Mouse (Mus musculus): Measurements from ENCODE around the gene Smpd4. TPM values are rescaled to one million over a fixed set of nuclear protein-coding genes. Genes with fewer than 3 reads are reported as not detected.
"Not testable (repeated sequence)": the region's sequence is repeated elsewhere in the genome, so short reads cannot be mapped to it uniquely, and the experiment has no call there.

Smpd4 gene
- polyA plus RNA-seq, 1 experiment from 2014 or later: 46.5 TPM

- ATAC-seq (ENCODE audit: low FRiP score) (no peak), DNase-seq (ENCODE audit: low spot score, missing footprints) (no peak)
- Histone ChIP-seq H3K27me3 (ENCODE audit: control insufficient read depth, insufficient read depth, low read length) (no peaks in the 10 kb centered on the region), H3K4me2 (no peak overlapping the region), H3K4me1 (ENCODE audit: control insufficient read depth, insufficient read depth, low read length) (no peaks in the 10 kb centered on the region), H3K27ac (ENCODE audit: low read depth, low read length) (no peak overlapping the region), H3K4me3 (ENCODE audit: low read depth, low read length) (no peak overlapping the region), H3K9ac (ENCODE audit: low read length) (no peak overlapping the region), H3K36me3 (ENCODE audit: control insufficient read depth, insufficient read depth, low read length) (no peaks in the 10 kb centered on the region), H3K9me3 (ENCODE audit: control insufficient read depth, low read length) (no peaks in the 10 kb centered on the region; the same call in 1 of the 2 replicates)
- WGBS: 80% methylated on average over 5 of the region's 5 CpGs
Measured at GRCm38 (mm10) chr16:17605684-17606083, 13.5 kb upstream of the Smpd4 start.

DNA sequence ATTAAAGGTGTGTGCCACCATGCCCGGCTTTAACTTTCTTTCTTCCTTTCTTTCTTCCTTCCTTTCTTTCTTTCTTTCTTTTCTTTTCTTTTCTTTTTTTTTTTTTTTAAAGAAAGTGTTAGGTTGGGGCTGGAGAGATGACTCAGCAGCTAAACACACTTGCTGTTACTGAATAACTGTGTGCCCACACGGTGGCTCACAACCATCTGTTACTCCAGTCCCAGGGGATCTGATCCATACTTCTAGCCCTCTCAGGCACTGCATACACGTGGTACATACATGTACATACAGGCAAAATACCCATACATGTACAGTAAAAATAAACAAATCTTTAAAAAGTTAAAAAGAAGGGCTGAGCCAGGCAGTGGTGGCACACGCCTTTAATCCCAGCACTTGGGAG, 7.8 kb upstream of the Smpd4 start:
- 77% methylated on average over 4 of the region's 4 CpGs for WGBS
- no peak for ATAC-seq (ENCODE audit: low FRiP score)
- Histone ChIP-seq H3K27me3 (ENCODE audit: control insufficient read depth, insufficient read depth, low read length) (no peaks in the 10 kb centered on the region), H3K4me2 (no peak overlapping the region), H3K9ac (ENCODE audit: low read length) (no peak overlapping the region), H3K4me1 (ENCODE audit: control insufficient read depth, insufficient read depth, low read length) (no peaks in the 10 kb centered on the region), H3K9me3 (ENCODE audit: control insufficient read depth, low read length) (no peaks in the 10 kb centered on the region; the same call in 1 of the 2 replicates), H3K36me3 (ENCODE audit: control insufficient read depth, insufficient read depth, low read length) (no peaks in the 10 kb centered on the region), H3K4me3 (ENCODE audit: low read depth, low read length) (no peak overlapping the region), H3K27ac (ENCODE audit: low read depth, low read length) (no peak overlapping the region)
- no peak for DNase-seq (ENCODE audit: low spot score, missing footprints)

DNA sequence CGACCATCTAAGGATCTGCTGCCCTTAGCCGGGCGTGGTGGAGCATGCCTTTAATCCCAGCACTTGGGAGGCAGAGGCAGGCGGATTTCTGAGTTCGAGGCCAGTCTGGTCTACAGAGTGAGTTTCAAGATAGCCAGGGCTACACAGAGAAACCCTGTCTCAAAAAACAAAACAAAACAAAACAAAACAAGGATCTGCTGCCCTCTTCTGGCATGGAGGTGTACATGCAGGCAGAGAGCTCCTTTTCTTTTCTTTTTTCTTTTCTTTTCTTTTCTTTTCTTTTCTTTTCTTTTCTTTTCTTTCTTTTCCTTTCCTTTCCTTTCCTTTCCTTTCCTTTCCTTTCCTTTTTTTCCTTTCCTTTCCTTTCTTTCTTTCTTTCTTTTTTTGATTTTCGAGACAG, 4.4 kb upstream of the Smpd4 start:
- H3K4me3 ChIP-seq (ENCODE audit: low read depth, low read length); H3K4me1 ChIP-seq (ENCODE audit: control insufficient read depth, insufficient read depth, low read length); H3K27ac ChIP-seq (ENCODE audit: low read depth, low read length); DNase-seq (ENCODE audit: low spot score, missing footprints); ATAC-seq (ENCODE audit: low FRiP score); H3K36me3 ChIP-seq (ENCODE audit: control insufficient read depth, insufficient read depth, low read length); H3K9ac ChIP-seq (ENCODE audit: low read length); H3K4me2 ChIP-seq; H3K9me3 ChIP-seq (ENCODE audit: control insufficient read depth, low read length); H3K27me3 ChIP-seq (ENCODE audit: control insufficient read depth, insufficient read depth, low read length): not testable (repeated sequence)
- 85% methylated on average over 6 of the region's 6 CpGs for WGBS

DNA sequence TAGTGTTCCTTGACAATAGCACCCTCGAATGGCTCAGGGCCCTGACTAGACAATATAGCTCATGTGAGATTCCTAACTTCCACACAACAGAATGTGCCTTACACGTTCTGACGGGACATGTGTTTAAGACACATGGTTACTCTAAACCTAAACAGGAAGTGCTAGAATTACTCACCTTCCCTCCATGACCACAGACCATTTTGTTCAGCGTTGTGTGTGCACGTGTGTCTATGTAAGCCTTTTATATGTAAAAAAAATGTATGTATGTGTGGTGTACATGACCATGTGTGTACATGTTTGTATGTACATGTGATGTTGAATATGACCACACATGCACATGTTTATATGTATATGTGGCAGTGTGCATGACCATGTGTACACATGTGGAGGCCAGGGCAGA, 2.9 kb upstream of the Smpd4 start:
- Histone ChIP-seq H3K4me1 (ENCODE audit: control insufficient read depth, insufficient read depth, low read length) (no peaks in the 10 kb centered on the region), H3K27me3 (ENCODE audit: control insufficient read depth, insufficient read depth, low read length) (no peaks in the 10 kb centered on the region), H3K36me3 (ENCODE audit: control insufficient read depth, insufficient read depth, low read length) (no peaks in the 10 kb centered on the region), H3K4me2 (no peak overlapping the region), H3K27ac (ENCODE audit: low read depth, low read length) (no peak overlapping the region), H3K9me3 (ENCODE audit: control insufficient read depth, low read length) (no peaks in the 10 kb centered on the region), H3K4me3 (ENCODE audit: low read depth, low read length) (no peak overlapping the region), H3K9ac (ENCODE audit: low read length) (no peak overlapping the region)
- no peak for DNase-seq (ENCODE audit: low spot score, missing footprints)
- 88% methylated on average over 5 of the region's 5 CpGs for WGBS
- no peak for ATAC-seq (ENCODE audit: low FRiP score)

DNA sequence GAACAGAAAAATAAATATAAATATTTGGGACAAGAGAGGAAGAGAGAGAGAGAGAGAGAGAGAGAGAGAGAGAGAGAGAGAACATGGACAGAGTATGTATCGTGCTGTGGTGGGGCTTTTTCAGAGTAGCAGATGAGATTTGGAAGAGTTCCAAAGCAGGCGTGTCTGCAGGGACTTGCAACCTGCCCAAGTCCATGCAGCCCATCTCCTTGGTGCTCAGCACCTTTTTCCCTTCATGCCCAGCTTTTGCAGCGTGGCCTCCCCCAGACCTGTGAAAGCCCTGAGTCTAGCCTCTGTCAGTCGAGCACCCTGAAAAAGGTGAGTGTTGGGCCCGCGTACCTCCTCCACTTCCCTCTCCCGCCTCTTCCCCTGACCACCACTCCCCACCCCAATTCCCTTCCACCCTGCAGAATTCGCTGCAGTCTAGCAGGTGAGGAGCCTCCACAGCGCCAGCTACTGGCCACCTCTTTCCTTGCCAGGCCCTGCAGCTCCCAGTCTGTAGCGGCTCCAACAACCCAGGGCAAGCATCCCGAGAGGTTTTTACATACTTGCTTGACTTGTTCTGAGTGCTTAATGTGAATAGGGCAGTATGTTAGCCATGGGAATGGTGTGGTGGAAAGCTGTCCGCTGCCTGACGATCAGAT, 1.1 kb upstream of the Smpd4 start:
- Histone ChIP-seq H3K27me3 (ENCODE audit: control insufficient read depth, insufficient read depth, low read length) (no peaks in the 10 kb centered on the region), H3K9ac (ENCODE audit: low read length) (no peak overlapping the region), H3K4me1 (ENCODE audit: control insufficient read depth, insufficient read depth, low read length) (no peaks in the 10 kb centered on the region), H3K4me2 (no peak overlapping the region), H3K4me3 (ENCODE audit: low read depth, low read length) (no peak overlapping the region), H3K36me3 (ENCODE audit: control insufficient read depth, insufficient read depth, low read length) (no peaks in the 10 kb centered on the region; the same call in 1 of the 2 replicates), H3K9me3 (ENCODE audit: control insufficient read depth, low read length) (no peaks in the 10 kb centered on the region), H3K27ac (ENCODE audit: low read depth, low read length) (no peak overlapping the region)
- no peak; the same call in 1 of the 2 replicates for ATAC-seq (ENCODE audit: low FRiP score)
- 20% methylated on average over 13 of the region's 13 CpGs for whole genome bisulfite sequencing
- peak; percentile 94 for DNase-seq (ENCODE audit: low spot score, missing footprints)

GRCm38 (mm10) chr16:17621936-17622335, 2.8 kb downstream of the Smpd4 start:
- ATAC-seq (ENCODE audit: low FRiP score): no peak

DNA sequence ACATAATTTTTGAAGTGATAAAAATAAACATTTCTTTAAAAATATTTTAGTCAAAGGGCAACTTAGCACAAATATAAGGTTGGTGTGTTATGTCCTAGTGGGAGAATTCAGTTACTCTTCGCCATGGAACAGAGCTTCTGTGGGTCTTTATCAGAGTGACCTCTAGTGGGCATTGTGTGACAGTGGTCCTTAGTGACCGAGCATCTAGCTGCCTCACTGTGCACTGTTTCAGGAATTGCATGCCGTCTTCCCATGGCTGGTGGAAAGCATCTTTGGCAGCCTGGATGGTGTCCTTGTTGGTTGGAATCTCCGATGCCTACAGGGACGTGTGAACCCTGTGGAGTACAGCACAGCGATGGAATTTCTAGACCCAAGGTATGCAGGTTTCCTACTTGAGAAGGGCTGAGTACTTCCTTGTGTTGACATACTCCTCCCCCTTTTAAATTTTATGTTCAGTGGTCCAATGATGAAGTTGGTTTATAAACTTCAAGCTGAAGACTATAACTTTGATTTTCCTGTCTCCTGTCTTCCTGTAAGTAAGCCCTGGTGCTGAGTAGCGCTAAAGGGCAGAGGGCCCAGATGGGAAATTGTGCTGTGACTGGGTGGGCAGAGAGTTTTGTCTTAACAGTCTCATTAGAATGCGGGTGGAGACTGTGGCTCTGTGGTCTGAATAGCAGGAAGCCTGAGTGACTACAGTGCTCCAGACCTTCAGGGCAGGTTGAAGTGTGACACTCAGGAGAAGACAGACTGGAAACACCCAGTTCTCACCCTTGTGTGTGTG, 6.5 kb downstream of the Smpd4 start:
- Histone ChIP-seq H3K4me3 (ENCODE audit: low read depth, low read length) (no peak overlapping the region), H3K27ac (ENCODE audit: low read depth, low read length) (no peak overlapping the region), H3K9me3 (ENCODE audit: control insufficient read depth, low read length) (no peaks in the 10 kb centered on the region), H3K9ac (ENCODE audit: low read length) (no peak overlapping the region), H3K36me3 (ENCODE audit: control insufficient read depth, insufficient read depth, low read length) (peaks cover 15% of the 10 kb centered on the region), H3K4me2 (no peak overlapping the region), H3K4me1 (ENCODE audit: control insufficient read depth, insufficient read depth, low read length) (no peaks in the 10 kb centered on the region), H3K27me3 (ENCODE audit: control insufficient read depth, insufficient read depth, low read length) (no peaks in the 10 kb centered on the region)
- ATAC-seq (ENCODE audit: low FRiP score) (peak; percentile 48; the same call in 1 of the 2 replicates), DNase-seq (ENCODE audit: low spot score, missing footprints) (no peak)
- 72% methylated on average over 8 of the region's 8 CpGs for WGBS

More at GRCm38 (mm10) chr16:17621936-17622335, 2.8 kb downstream of the Smpd4 start:
- Histone ChIP-seq H3K9me3 (ENCODE audit: control insufficient read depth, low read length) (no peaks in the 10 kb centered on the region), H3K36me3 (ENCODE audit: control insufficient read depth, insufficient read depth, low read length) (peaks cover 7% of the 10 kb centered on the region), H3K4me3 (ENCODE audit: low read depth, low read length) (no peak overlapping the region), H3K27me3 (ENCODE audit: control insufficient read depth, insufficient read depth, low read length) (no peaks in the 10 kb centered on the region), H3K9ac (ENCODE audit: low read length) (no peak overlapping the region), H3K27ac (ENCODE audit: low read depth, low read length) (no peak overlapping the region), H3K4me1 (ENCODE audit: control insufficient read depth, insufficient read depth, low read length) (no peaks in the 10 kb centered on the region), H3K4me2 (no peak overlapping the region)
- 86% methylated on average over 1 of the region's 1 CpGs for WGBS
- no peak for DNase-seq (ENCODE audit: low spot score, missing footprints)

GRCm38 (mm10) chr16:17626269-17626555, 7.1 kb downstream of the Smpd4 start:
- no peak for DNase-seq (ENCODE audit: low spot score, missing footprints)
- Histone ChIP-seq H3K36me3 (ENCODE audit: control insufficient read depth, insufficient read depth, low read length) (peaks cover 15% of the 10 kb centered on the region), H3K27ac (ENCODE audit: low read depth, low read length) (no peak overlapping the region), H3K9ac (ENCODE audit: low read length) (no peak overlapping the region), H3K4me2 (no peak overlapping the region), H3K9me3 (ENCODE audit: control insufficient read depth, low read length) (no peaks in the 10 kb centered on the region), H3K4me3 (ENCODE audit: low read depth, low read length) (no peak overlapping the region), H3K4me1 (ENCODE audit: control insufficient read depth, insufficient read depth, low read length) (no peaks in the 10 kb centered on the region), H3K27me3 (ENCODE audit: control insufficient read depth, insufficient read depth, low read length) (no peaks in the 10 kb centered on the region)
- WGBS: 97% methylated on average over 5 of the region's 5 CpGs
- ATAC-seq (ENCODE audit: low FRiP score): no peak

GRCm38 (mm10) chr16:17632580-17632979, 13.4 kb downstream of the Smpd4 start:
- H3K27me3 ChIP-seq (ENCODE audit: control insufficient read depth, insufficient read depth, low read length): no peaks in the 10 kb centered on the region
- H3K27ac ChIP-seq (ENCODE audit: low read depth, low read length): no peak overlapping the region
- H3K4me2 ChIP-seq: no peak overlapping the region
- H3K36me3 ChIP-seq (ENCODE audit: control insufficient read depth, insufficient read depth, low read length): peaks cover 11% of the 10 kb centered on the region; the same call in 1 of the 2 replicates
- no peaks in the 10 kb centered on the region for H3K4me1 ChIP-seq (ENCODE audit: control insufficient read depth, insufficient read depth, low read length)
- no peaks in the 10 kb centered on the region for H3K9me3 ChIP-seq (ENCODE audit: control insufficient read depth, low read length)
- WGBS: 97% methylated on average over 2 of the region's 2 CpGs
- no peak overlapping the region for H3K9ac ChIP-seq (ENCODE audit: low read length)
- H3K4me3 ChIP-seq (ENCODE audit: low read depth, low read length): no peak overlapping the region
- ATAC-seq (ENCODE audit: low FRiP score) (no peak), DNase-seq (ENCODE audit: low spot score, missing footprints) (no peak)

Measured in midbrain, embryonic 11.5 days (tissue).